Mouse (Mus musculus): Measurements from ENCODE around the gene Mylpf.

The Mylpf gene

DNA sequence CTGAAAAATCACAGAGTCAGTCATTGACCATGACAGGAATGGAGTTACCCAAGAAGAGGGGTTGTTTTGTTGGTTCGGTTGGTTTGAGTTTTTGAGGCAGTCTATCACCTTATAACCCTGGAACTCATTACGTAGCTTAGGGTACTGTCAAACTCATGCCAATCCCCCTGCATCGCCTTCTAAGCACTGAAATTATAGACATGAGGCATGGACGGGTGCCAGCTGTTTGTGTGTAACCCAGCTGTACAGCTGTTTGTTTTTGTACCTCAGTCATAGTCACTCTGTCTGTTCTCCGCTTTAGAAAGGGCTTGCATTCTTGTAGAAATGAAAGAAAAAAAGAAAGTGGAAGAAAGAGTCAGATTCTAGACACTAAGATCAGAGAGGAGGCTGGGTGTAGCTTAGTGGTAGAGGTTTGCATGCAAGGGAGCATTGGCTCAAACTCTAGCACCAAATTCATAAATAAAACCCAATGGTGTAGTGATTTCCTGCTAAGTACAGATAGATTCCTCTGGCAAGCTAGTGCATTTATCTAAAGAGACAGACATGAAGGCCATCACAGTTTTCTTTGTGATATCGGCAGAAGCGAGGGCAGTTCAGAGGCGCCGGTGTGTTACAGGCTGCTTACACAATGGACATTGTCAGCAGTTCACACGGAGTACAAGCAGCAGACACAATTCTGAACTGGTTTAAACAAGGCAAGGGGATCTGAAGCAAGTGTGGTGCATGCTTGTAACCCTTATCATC is 53.7 kb downstream of the Mylpf start:
- no peak for DNase-seq

- DNase-seq = no peak
These were observed 54.8 kb downstream of the Mylpf start for GRCm38 (mm10) chr7:127263526-127263925.
